Mouse (Mus musculus): Measurements from ENCODE around the gene Zfp219.

- TF ChIP-seq CTCF (IDR thresholded peaks at IDR 0.05; ENCODE audit: control insufficient read depth, insufficient read depth, low read length) = no peak
- TF ChIP-seq POLR2A (IDR thresholded peaks at IDR 0.05; ENCODE audit: borderline replicate concordance, control insufficient read depth, low read depth, low read length) = no peak
Observed at GRCm38 (mm10) chr14:52012553-52012952, 8.0 kb downstream of the Zfp219 start.

All from bone marrow, adult 2 months (tissue).